Mouse (Mus musculus) spleen, adult 18-20 months (tissue): Measurements from ENCODE around the gene Mettl11b.
"Not testable (repeated sequence)": the region's sequence is repeated elsewhere in the genome, so short reads cannot be mapped to it uniquely, and the experiment has no call there.

Experiments
- DNase-seq, 2 experiments: peaks; one replicate each; pipeline ENCODE4 v3.0.0; 2022; ENCODE audit warnings: mixed read lengths in 2 of 2

The Mettl11b gene

DNA sequence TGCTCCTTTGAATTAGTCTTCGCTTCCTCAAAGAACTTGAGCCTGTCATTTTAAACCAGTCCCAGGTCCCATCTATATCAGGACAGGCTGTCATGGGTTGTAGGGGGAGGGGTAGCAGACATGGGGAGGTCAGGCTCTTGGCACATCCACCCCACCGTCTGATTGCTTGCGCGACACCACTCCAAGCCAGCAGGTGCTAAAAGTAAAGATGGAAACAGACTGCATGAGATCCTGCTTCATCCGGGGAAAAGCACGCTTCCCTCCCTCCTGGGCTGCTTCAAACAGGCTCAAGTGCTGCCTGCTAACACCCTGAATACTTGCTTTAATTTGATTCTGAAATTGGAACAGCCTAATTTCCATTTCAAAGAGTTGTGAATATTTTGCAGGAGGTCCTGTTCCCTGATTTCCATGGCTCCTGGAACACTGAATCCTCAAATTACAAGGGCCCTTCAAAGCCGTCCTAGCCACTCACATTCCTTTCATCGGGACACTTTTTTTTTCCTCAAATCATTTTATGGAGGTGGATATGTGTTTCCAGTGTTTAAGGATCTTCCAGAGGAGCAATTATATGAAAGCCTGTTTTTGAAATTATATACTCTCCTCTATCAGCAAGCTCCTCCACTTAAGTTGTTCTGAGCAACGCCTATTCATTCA is at the start of gene Mettl11b:
TSS of gene Mettl11b (minus strand) at position 127 of the 654 bp plus-strand sequence.
- DNase-seq: no peak

DNA sequence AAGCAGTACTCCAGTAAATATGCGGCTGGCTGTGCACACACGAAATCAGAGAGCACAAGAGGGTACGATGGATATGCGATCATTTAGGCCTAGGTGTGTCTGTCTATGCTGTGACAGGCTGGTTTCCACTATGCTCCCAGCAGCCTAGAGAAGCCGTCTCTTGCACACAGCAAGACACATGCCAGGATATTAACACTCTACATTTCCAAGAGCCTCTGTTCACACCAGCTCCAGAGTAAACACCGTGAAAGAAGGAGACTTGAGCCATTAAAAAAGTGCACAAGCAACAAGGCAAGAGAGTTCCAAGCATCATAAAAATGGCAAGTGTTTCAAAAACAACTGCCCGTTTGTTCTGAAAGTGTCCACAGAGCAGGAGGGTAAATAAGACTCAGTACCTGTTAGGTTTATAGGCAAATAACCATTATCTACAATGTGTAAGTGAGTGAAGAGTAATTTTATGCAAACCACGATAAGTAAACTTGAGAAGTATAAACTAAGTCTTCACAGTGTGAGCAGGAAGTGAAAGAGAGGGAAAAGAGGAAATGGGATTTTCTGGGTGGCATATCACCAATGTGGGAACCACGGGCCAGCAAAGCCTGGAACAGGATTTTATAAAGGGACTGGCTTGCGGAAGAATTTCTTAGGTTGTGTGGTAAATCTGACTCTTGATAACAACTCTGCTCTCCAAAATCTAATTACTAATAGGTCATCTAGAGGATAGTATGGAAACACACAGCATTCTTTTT is 32.6 kb upstream of the Mettl11b start:
- no peak for DNase-seq

DNA sequence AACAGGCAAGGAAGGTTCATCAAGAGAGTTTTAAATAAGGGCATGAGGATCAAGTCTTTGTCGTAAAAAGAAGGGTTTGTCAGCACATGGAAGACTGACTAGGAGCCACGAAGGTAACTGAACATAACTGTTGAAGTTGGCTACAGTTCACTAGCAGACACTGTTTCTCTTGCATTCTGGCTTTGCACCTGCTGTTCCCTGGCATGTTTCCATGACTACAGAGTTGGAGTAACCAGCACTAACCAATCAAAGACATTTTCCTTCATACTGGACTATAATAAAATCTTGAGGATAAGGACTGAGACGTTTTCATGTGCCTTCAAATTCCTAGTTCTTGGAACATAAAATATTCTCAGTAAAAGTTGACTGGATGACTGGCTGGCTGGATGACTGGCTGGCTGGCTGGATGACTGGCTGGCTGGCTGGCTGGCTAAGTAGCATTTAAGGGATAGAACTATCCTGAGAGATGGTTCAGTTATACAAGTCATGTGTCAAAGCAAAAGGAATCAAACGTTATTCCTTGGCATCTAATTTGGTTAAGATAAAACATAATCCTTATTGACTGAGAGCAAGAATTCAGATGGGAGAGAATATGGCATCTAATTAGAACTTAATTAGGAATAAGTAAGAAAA is 26.4 kb upstream of the Mettl11b start:
- DNase-seq: no peak

DNA sequence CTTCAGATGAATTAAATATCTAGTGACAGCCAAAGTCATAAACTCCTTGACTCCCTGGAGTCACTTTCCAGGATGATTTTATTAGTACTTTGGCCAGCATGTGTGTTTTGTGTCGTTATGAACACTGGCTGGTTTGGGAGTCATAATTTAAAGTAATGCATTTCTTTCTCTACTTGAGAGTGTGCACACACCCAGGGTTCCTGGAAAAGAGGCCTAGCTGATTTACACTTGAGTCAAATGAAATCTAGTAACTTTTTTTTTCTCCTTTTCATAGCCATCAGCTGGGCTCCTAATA is 12.2 kb upstream of the Mettl11b start:
- no peak for DNase-seq

DNA sequence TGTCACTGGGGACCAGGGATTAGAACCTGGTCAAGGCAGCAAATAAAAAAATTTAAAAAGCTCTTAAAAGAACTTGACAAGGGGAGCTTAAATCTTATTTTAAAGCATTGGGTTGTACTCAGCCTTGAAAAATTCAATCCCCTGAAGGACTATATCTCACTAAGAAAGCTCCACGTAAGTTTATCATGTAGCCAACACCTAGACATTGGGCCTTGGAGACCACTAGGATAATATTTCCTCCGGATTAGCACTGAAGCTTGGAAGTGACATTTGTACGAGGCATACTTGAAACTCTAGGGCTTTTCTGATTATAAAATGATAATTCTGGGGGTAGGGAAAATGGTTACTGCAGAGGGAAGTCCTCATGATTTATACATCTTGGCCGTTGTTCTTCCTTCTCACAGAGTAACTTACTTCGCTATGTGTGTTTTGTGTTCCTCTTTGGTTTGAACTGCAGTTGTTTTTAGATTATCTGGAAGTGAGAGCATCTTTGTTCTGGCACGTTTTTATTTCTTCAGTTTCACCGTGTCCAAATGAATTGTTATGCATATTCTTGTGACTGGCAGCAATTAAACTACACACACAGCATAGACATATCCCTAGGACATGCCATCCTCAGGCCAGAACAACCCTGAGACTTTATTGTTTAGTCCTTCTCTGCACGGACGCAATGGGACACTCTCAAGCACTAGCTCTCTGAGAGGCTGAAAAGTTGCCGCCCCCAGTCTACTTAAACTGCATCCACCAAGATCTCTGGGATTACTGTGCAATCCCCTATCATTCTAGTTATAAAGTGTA is 11.6 kb upstream of the Mettl11b start:
- DNase-seq: no peak

DNA sequence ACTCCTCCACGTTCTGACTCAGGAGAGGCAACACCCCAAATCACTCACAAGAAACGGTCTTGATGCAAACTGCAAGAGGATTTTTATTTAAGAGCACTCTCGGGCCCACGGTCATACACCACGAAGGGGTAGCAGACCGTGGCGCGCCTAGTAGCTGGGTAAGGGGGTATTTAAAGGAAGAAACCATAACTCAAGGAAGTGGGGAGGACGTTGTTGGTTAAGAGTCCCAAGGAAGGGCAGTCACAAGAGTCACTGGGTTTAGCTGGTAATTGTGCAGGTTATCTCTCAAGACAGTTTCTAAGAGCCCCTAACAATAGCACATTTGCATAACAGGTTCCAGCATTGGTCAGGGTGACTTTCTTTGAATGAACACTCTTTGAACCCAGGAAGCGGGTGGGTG is 6.1 kb upstream of the Mettl11b start:
- not testable (repeated sequence) for DNase-seq

DNA sequence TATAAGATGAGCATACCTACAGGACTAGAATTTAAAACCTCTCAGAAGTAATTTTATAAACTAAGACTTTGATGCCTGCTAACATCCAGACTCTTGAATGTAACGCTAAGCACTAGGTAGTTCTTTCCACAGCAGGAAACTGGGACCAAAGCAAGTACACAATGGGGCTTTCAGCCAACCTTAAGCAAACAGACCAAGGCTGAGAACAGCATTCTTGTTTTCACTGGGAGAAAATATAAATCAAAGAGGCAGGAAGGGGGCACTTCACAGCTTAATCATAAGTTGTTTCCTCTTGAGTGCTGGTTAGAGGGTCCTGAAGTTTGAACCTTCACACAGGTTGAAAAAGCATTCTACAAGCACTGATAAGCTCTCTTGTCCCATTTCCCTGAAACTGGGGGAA is 1.1 kb downstream of the Mettl11b start:
- no peak for DNase-seq

DNA sequence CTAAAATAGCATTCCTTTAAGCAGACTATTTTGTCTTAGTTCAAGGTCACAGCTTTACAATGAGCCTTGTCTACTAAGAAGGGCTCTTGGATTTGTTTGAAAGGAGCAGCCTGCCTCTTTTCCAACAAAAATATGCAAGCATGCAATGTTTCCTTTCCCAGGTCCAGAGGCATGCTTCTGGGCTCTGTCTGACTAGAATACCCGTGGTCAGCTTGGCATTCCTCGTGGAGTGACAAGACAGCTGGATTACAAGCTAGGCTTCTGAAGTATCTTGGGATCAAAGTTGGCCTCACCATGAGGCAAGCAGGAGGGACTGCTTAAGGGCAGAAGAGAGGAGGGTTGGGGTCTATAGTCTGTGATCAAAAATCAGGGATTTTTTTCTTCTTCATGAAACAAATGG is 16.4 kb downstream of the Mettl11b start:
- DNase-seq: no peak

DNA sequence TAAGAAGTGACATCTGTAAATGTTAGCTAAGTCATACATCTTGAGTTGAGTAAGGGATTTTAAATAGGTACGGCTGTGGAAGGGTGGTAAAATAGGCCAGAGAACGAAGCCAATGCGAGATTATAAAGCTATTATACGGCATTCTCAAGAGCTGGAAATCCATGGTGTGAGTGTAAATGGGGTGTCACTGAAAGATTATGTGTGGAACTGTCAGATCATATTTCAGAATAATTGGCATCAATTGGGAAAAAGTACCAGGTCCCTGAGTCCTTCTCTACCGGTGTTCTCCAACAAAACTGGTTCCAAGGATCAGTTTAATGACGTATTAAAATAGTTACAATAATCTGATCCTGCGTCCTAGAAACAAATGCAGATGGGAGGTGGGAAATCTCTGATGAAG is 24.5 kb downstream of the Mettl11b start:
- DNase-seq: no peak

DNA sequence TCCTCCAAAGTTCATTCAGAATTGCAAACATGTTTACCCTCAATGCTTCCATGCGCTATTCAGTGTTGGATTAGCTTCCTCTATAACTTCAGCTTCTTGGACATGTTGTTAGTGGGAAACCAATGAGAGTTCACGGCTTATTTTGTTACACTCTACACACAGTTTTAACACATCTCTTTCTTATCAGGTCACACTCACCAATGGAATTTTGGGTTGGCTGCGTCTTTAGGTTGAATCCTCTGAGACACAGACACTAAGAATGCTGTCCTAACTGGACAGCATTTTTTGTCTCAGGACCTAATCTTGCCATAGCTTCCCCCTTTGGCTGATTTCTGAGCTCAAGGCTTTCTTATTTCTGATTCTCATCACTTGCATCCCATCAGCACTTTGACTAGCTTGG is 25.3 kb downstream of the Mettl11b start:
- DNase-seq: no peak

DNA sequence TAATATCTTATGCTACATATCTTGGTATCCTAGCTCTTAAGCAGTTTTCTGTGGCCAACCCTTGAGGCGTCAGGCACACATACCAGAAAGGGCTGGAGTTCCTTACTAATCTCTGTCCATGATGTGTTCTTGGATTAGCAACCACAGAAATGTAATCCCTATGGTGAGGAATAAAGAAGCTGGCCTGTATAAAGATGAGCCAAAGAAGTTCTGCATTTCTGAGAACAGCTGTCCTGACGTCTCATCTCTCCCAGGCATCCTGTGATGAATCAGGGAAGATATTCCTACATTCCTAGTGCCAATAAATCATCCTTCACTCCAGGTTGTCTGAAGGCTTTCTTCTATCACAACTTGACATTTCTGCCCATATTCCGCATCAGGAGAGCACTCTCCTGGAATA is 33.2 kb downstream of the Mettl11b start:
- no peak for DNase-seq

DNA sequence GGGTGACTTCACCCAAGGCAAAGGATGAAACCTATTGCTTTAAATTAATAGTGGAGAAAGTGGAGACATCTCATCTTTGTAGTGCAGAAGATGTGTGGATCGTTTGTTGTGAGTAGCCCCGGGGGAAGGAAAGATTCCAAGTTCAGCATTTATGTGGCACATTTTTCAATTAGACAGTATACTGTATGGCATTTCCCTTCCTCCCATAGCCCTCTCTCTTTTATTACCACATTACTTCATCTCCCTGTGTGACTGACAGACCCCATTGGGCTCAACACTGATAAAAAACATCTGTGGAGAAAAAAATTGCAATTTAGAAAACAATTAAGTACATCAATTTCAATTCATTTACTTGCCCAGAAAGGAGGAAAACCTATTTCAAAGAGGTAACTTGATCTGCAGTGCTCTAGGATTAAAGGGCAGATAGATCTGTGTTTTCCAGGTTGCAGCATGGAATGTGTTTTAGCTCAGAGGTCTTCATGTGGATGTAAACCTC is 42.0 kb downstream of the Mettl11b start:
- DNase-seq: no peak

DNA sequence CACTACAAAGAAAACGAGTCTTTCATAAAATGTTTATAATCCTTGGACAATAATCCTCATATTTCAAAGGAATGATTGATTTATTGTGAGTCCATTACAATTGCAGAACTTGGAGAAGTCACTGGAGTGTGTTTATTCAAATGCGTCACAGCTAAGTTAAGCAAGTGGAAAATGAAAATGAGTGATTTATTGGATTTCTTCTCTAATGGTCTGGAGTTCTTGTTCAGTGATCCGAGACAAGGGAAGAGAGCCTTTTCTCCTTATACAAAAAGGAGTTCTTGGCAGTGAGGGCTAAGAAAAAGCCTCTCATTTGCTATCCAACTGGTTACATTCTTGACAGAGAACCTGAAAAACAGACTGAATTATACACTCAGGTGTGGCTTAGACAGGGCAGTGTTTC is 42.9 kb downstream of the Mettl11b start:
- no peak for DNase-seq

DNA sequence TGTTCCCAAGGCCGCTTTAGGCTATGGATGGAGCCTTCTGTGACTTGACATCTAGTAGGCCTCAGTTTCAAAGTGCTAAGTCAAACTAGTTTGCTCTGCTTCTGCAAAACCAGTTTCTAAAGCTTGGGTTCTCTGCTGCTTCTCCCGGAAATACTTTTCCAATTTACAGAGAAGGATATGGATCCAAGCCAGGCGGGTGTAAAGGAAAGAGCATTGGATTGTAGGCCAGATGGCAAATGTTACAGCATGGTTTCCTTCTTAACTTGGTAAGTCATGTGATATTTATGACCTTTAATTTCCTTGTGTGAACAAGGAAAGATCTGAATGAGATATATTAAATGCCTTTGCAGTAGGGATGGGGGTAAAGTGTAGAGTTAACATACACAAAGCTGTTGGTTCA is 52.2 kb downstream of the Mettl11b start:
- no peak for DNase-seq

DNA sequence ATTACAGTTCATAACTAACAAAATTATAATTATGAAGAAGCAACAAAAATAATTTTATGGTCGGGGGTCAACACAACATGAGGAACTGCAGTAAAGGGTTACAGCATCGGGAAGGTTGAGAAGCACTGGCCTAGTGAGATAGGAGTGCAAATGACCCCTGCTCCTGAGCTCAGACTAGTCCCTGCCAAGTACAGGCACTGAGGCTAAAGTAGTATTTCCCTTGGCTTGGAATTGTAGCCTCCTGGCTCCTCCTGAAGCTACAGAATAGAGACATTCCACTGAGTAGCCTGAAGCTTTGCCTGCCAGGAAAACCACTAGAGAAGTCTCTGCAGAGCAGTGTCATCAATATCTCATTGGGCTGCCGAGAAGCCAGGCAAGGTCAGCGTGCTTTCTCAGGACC is 53.7 kb downstream of the Mettl11b start:
- no peak for DNase-seq

DNA sequence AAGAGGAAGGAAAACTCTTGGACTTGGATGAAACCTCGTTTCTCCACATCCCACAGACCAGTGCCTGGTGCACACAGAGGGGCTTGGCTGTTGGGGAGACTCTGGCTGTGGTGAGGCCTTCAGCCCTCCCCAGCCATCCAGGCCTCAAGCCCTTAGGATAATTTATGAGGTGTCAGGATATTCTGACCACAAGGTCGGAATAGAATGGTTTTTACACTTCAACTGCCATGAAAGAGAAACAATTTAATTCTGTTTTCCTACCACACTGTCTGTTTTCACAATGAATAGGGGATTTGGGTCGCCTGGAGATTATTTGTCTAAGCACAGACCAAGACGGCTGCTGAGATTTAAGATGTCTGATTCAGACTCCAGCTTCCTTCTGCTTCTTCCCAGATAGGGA is 54.3 kb downstream of the Mettl11b start:
- DNase-seq: no peak

DNA sequence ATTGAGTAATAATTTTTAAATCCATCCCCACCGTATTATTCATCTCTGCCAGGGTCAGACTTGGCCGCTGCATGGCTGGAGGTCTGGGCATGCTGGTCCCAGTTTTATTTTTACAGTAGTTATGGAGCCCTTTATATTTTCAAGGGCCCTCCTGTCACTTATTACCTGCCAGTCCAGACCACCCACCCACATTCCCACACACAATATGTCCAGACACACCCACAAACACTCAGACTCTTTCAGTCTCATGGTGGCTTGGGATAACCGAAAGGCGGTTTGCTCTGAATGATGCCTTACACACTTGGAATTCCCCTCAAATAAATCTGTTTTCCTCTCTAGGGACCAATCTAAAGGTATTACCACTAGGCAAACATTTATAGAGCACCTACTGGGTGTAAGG is 55.1 kb downstream of the Mettl11b start:
- DNase-seq: no peak

DNA sequence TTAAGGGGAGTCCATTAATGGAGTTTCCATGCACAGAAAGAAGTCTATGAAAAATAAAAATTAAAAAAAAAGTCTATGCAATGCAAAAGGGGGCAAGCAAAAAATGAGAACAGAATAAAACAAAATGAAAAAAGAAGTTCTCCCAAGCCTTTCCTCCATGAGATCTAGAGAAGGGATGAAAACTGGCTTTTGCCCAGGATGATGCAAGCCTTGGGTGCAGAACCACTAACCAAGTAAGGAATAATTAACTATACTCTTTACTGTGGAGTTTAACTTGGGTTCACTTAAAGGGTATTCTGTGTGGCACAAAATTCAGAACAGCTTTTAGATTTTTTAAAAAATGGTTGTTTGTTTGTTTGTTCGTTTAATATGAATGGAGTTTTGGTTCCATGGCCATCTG is 62.6 kb downstream of the Mettl11b start:
- DNase-seq: no peak

DNA sequence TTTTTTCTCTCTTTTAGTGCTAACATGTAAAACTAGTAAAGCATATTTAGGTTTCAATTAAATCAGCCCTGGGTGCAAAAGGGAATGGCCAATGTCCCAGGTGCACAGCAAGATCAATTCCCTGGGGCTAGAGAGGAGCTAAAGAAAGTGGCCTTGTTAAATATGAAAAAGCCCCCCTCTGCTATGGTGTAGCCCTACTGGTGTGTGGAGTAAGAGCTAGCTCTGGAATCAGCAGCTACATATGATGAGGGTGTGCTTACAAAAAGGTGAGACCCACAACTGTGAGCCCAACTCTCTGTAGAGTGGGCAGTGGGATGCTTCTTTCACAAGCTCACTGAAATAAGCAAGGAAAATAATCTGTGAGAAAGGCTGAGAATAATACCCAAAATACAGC is 66.5 kb downstream of the Mettl11b start:
- no peak for DNase-seq

DNA sequence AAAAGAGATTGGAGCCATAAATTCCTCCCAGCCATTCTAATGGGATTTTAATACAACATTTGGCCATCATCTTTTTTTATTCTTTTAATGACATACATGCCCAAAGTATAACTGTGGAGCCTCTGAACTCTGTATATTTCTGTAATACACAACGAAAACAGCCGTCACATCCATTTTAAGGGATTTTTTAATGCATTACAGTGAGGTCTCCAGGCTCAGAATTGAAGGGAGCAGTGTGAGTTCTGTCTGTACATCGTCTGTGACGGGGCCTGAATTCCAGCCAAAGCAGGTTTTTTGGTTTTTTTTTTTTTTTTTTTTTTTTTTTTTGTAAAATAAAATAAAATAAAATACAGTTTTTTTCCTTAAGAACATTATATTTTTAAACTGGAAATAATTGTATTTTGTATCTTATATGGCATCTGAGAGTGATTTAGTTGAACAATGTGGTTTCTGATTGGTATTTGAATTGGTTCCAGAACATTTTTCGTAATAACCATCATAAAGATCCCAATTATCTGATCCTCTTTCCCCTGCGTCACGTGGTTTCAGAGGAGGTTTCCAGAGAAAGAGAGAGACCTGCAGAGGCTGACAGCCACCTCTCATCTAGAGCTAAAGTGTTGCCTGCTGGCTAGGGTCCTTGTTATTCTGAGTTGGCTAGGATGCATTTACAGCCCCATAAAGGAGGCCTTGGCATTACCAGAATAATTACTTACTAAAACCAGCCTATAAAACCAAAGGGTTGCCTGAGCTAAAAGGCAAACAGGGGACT is 67.1 kb downstream of the Mettl11b start:
- DNase-seq: no peak

DNA sequence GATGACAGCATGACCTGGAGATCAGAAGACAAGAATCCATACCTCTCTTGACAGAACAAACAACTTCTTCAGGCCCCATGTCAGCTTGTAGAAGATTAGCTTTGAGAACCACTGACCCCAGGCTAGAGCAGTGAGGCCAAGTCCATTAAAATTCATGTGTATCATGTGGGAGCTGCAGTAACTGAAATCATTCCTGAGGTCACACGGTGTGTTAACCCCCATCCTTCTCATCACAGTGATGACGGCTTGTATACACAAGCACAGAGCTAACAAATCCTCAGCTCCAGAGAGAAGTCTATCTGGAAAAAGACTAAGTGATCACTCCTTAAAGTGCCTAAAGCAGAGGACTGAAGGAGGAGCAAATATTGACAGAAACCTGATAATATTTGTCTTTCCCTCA is 68.0 kb downstream of the Mettl11b start:
- DNase-seq: no peak

DNA sequence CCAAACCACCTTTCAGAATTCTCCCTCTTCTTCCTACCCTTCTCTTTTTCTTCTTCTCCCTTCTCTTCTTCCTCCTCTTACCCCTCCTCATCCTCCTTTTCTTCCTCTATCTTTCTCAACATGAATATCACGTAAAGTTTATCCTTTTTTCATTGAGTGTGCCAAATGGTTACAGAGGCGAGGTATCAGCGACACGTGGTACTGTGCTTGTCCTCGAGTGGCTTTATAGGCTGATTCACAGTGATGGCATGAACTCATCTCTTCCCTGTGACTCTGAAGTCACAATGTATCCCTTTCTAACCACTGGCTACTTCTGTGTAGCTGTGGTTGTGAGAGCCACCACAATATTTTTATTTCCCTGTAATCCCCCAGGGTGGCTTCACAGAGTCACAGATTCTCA is 68.6 kb downstream of the Mettl11b start:
- DNase-seq: no peak
